Mouse (Mus musculus) cerebellum, postnatal 36 days (tissue): ENCODE results near the gene Olfr1494.

Source experiments
- DNase-seq, 2 experiments: peaks; one replicate each; pipeline ENCODE4 v3.0.0; 2021 to 2022; ENCODE audit warnings: mixed read lengths in 2 of 2

The Olfr1494 gene

GRCm38 (mm10) chr19:13739428-13739827 is at the start of gene Olfr1494:
Gene Olfr1494, plus strand, starts transcription at chr19:13739728.
- DNase-seq: no peak

GRCm38 (mm10) chr19:13696968-13697367 is 42.6 kb upstream of the Olfr1494 start, which contains the start of gene Olfr1491:
Gene Olfr1491, plus strand, starts transcription at chr19:13697268.
- DNase-seq: no peak

DNA sequence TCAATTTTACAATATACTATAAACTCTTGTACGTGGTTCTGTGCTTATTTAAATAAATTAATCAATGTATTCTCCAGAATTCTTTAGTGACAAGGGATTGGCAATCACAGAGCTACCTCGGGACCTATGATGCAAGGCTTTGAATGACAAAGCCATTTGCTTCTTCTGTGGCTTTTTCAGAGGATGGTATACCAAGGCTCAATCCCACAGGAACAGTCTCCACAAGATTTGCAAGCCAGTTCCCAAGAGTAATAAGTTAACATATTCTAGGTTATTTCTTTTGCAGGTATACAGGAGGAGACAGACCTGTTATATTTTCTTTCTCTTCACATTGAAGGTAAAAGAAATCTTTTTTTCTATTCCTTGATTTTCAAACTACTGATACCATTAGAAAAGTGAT is 16.6 kb upstream of the Olfr1494 start, which contains the start of gene Olfr1493-ps1:
Olfr1493-ps1 (plus strand) TSS at position 301 of the 400 bp plus-strand sequence.
- DNase-seq: no peak

DNA sequence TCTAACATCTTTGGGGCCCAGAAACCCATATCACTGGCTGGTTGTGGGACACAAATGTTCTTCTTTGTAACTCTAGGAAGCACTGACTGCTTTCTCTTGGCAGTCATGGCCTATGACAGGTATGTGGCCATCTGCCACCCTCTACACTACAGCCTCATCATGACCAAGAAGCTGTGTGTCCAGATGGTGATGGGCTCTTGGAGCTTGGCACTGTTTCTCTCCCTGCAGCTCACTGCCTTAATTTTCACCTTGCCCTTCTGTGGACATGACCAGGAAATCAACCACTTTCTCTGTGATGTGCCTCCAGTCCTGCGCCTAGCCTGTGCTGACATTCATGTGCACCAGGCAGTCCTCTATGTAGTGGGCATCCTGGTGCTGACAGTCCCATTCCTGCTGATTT is 9.8 kb downstream of the Olfr1494 start:
- peak; percentile 35 to 37 for DNase-seq

DNA sequence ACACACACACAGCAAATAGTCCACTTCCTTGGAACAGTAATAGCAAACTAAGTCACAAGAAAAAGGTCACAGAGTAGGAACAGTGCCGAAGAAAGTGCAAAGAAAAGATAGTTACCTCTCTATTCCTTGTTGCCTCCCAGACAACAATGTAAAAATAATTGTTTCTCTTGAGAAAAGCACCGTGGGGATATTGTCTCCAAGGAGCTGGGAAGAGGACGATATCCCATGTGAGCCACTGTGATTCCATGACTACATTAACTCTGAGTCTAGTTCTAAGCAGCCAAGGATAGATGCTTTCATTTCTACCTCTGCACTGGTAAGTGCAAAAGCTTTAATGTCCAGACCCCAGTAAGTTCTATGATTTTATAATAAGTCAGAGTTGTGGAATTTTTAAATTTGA is 24.8 kb downstream of the Olfr1494 start, which contains the start of gene Olfr1495:
Olfr1495 (plus strand) TSS at position 301 of the 400 bp plus-strand sequence.
- DNase-seq: no peak

GRCm38 (mm10) chr19:13768565-13769276 is 29.2 kb downstream of the Olfr1494 start:
- peak; percentile 21 to 32 for DNase-seq

- no peak for DNase-seq
Measured at GRCm38 (mm10) chr19:13777578-13777977, 38.0 kb downstream of the Olfr1494 start, which contains the start of gene Olfr1496. Gene Olfr1496, plus strand, starts transcription at chr19:13777878.

DNA sequence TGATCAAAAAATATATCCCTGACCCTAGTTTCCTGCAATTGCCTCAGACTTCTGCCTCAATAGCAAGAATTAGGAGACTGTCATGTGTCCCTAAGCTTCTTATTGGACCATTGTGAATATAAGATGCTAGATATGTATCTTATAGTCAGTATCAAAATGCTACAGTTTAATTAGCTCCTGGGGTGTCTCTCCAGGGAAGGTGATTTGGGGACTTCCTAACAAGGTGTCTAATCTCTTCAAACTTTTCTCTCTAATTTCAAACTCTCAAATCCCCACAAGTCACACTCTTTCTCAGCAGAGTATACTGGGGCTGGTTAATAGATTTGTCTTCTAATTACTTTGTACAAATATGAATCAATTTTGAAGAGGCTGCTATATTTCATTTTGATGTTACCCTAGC is 58.6 kb downstream of the Olfr1494 start, which contains the start of gene Olfr1497:
Olfr1497 (minus strand) TSS at position 101 of the 400 bp plus-strand sequence.
- no peak for DNase-seq
